Mouse (Mus musculus) liver, postnatal 0 days (tissue): ENCODE data around the gene Zbtb9. TPM values are rescaled to one million over a fixed set of nuclear protein-coding genes. Genes with fewer than 3 reads are reported as not detected.

ENCODE experiments used
- ATAC-seq: fragments of 200-750 bp; cut with Nextera tagmentation; 2 replicates; pipeline ENCODE4 v1.8.0; 2017; ENCODE audit warnings: mild to moderate bottlenecking, moderate library complexity
- DNase-seq: peaks from one replicate; pipeline ENCODE4 v3.0.0-alpha.2; 2016
- H3K27ac ChIP-seq: fragments of 300-500 bp; sonication (generic); 2 replicates; pipeline ENCODE4 v1.5.1; 2014; ENCODE audit warnings: antibody characterized with exemption, moderate library complexity, mild to moderate bottlenecking, low read depth
- H3K27me3 ChIP-seq: fragments of 300-500 bp; sonication (generic); 2 replicates; pipeline ENCODE4 v1.6.1; 2014; ENCODE audit warnings: low read length, control low read depth, mixed read lengths; ENCODE audit not compliant: insufficient read depth
- H3K36me3 ChIP-seq: fragments of 300-500 bp; sonication (generic); replicated peaks from 2 replicates; pipeline ENCODE4 v1.6.1; 2014; ENCODE audit warnings: mild to moderate bottlenecking, control low read depth, low read length, moderate library complexity, mixed read lengths; ENCODE audit not compliant: insufficient read depth
- H3K4me1 ChIP-seq: fragments of 300-500 bp; sonication (generic); 2 replicates; pipeline ENCODE4 v1.6.1; 2014; ENCODE audit warnings: antibody characterized with exemption, mild to moderate bottlenecking, control low read depth; ENCODE audit not compliant: insufficient read depth
- H3K4me2 ChIP-seq: fragments of 300-500 bp; sonication (generic); 2 replicates; pipeline ENCODE4 v1.6.1; 2014; ENCODE audit warnings: low read depth, mild to moderate bottlenecking, low read length, moderate library complexity, mixed read lengths
- H3K4me3 ChIP-seq: fragments of 300-500 bp; sonication (generic); 2 replicates; pipeline ENCODE4 v1.5.1; 2014; ENCODE audit warnings: low read depth, low read length
- H3K9ac ChIP-seq: fragments of 300-500 bp; sonication (generic); replicated peaks from 2 replicates; pipeline ENCODE4 v1.6.1; 2014; ENCODE audit warnings: mild to moderate bottlenecking, moderate library complexity
- H3K9me3 ChIP-seq: fragments of 300-500 bp; sonication (generic); 2 replicates; pipeline ENCODE4 v1.6.1; 2016; ENCODE audit warnings: mild to moderate bottlenecking, control low read depth, low read length, mixed read lengths
- CTCF ChIP-seq: sonication (generic); IDR thresholded peaks from 2 replicates; pipeline ENCODE4 v1.5.1; 2016; ENCODE audit warnings: antibody characterized with exemption, low read depth
- EP300 ChIP-seq: IDR thresholded peaks from 2 replicates; pipeline ENCODE4 v1.6.1; 2016; ENCODE audit warnings: antibody characterized with exemption, low read depth, mild to moderate bottlenecking
- WGBS: fragments of 180-500 bp; shearing (Covaris S2); extraction: QIAGEN DNeasy Blood & Tissue Kit; methylation state at CpG from one replicate; pipeline ENCODE4 v1.1.7; 2014; ENCODE audit not compliant: insufficient replicate concordance; 5-methylcytosine and 5-hydroxymethylcytosine counted together
- polyA plus RNA-seq: library from polyadenylated mRNA; unstranded; fragments of >200 nt; fragmentation: Nextera tagmentation; extraction: Ambion mirVana; gene quantifications from 2 replicates; pipeline ENCODE4 v1.2.1, GENCODE M21; 2015

Zbtb9 gene
- polyA plus RNA-seq, 1 experiment from 2014 or later = 4.4 TPM

GRCm38 (mm10) chr17:26945824-26946495, 27.0 kb upstream of the Zbtb9 start:
- no peak for ATAC-seq
- peak overlapping the region; percentile 69 for H3K9ac ChIP-seq
- 45% methylated on average over 13 of the region's 13 CpGs for WGBS
- H3K4me3 ChIP-seq = peak overlapping the region; percentile 45
- no peaks in the 10 kb centered on the region for H3K9me3 ChIP-seq
- no peaks in the 10 kb centered on the region for H3K36me3 ChIP-seq
- peaks cover 4% of the 10 kb centered on the region for H3K27me3 ChIP-seq
- H3K4me1 ChIP-seq = peaks cover 25% of the 10 kb centered on the region
- 0 out of 2 replicates have a peak overlapping the region, but pooled peaks have one; percentile 12 for H3K27ac ChIP-seq
- no peak for TF ChIP-seq CTCF
- TF ChIP-seq EP300 = no peak
- DNase-seq = no peak
- peak overlapping the region; percentile 89 for H3K4me2 ChIP-seq

GRCm38 (mm10) chr17:26946567-26946966, 26.4 kb upstream of the Zbtb9 start:
- peak; percentile 79 for DNase-seq
- Histone ChIP-seq H3K4me3 (peak overlapping the region; percentile 45), H3K9me3 (no peaks in the 10 kb centered on the region), H3K4me2 (peak overlapping the region; percentile 89), H3K9ac (peak overlapping the region; percentile 69), H3K27ac (0 out of 2 replicates have a peak overlapping the region, but pooled peaks have one; percentile 12), H3K36me3 (no peaks in the 10 kb centered on the region), H3K4me1 (peaks cover 24% of the 10 kb centered on the region), H3K27me3 (peaks cover 10% of the 10 kb centered on the region)
- WGBS = under 1% methylated on average over 36 of the region's 37 CpGs
- peak; percentile 72 for ATAC-seq
- TF ChIP-seq EP300 (no peak), CTCF (peak; percentile 46)

DNA sequence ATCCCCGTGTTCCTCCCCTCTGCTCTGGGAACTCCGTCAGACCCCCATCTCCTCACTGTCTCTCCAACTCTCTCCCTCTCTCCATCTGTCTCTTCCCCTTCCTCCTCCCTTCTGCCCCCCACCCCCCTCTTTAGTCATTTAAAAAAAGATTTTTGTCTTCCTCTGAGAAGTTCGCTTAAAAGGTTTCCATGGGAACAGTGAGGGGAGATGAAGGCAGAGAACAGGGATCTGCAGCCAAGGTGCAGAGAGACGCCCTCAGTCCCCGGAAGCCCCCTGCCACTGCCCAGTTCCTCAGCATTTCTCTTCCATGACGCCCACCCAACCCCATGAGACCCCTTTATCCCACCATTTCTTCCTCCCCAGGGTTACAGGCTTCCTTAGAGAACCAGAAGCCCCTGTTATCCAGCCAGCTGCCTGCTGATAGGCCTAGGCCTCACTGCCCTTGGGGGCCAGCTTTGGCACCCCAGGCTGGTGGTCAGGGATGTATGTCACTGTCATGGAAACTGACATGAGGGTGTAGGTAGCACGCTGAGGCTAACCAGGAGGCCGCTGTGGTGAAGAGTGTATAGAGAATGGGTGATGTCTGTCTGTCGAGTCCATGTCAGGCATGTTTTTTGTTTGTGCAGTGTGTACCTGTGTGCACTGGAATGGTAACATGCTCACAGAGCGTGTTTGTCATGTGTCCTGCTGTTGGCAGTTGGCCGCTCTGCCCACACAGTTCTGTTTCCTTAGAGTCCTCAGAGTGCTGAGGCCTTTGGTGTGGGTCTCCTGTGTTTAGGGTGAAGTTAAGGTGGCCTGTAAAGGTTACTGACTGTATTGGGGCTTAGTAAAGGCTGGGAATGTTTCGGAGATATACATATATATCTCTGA, 25.5 kb upstream of the Zbtb9 start:
- TF ChIP-seq CTCF (no peak), EP300 (no peak)
- Histone ChIP-seq H3K27ac (no peak overlapping the region), H3K36me3 (no peaks in the 10 kb centered on the region), H3K4me3 (no peak overlapping the region), H3K4me2 (peak overlapping the region; percentile 89; the same call in 1 of the 2 replicates), H3K9ac (no peak overlapping the region), H3K27me3 (peaks cover 19% of the 10 kb centered on the region), H3K9me3 (no peaks in the 10 kb centered on the region), H3K4me1 (peaks cover 31% of the 10 kb centered on the region)
- no peak for ATAC-seq
- DNase-seq = no peak
- WGBS = 75% methylated on average over 12 of the region's 12 CpGs

DNA sequence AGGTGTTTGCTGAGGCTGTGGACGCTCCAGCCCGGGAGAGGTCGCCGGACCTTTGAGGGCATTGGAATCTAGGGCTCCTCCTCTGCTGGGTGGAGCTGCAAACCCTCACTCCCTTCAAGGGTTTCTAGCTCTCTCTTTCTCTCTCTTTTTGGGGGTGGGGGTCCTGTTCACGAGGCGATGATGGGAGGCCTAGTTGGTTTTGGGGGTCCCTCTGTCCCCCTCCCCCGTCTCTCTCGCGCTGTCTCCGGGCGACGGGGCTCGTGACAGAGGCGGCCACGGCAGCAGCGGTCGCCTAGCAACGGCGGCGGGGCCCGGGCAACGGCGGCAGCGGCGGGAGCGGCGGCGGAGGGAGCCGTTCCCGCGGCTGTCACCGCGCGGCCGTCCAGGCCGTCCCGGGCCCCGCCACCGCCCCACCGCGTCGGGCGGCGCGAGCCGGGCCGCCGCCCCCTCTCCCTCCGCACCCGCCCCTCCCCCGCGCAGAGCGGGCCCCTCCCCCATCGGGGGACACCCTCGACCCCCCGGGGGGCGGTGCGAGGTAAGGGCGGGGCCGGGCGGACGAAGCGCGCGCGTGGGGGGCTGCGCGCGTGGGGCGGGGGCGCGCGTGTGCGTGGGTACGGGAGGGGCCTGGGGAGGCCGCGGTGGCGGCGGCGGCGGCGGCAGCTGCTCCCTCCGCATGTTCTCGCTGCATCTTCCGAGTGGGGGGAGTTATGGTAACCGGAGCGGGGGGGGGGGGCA, 24.5 kb upstream of the Zbtb9 start:
- Histone ChIP-seq H3K9me3 (no peaks in the 10 kb centered on the region), H3K27me3 (peaks cover 23% of the 10 kb centered on the region), H3K4me3 (peak overlapping the region; percentile 61), H3K4me1 (peaks cover 34% of the 10 kb centered on the region), H3K36me3 (no peaks in the 10 kb centered on the region), H3K4me2 (peak overlapping the region; percentile 97), H3K9ac (peak overlapping the region; percentile 54), H3K27ac (no peak overlapping the region)
- DNase-seq = peak; percentile 64
- 0 out of 2 replicates have a peak, but pooled peaks have one; percentile 14 for ATAC-seq
- TF ChIP-seq EP300 = no peak
- no peak for TF ChIP-seq CTCF
- under 1% methylated on average over 23 of the region's 87 CpGs for WGBS

- DNase-seq (peak; percentile 40), ATAC-seq (peak; percentile 24; the same call in 1 of the 2 replicates)
- no peak overlapping the region for H3K27ac ChIP-seq
- peak overlapping the region; percentile 54; the same call in 1 of the 2 replicates for H3K9ac ChIP-seq
- H3K36me3 ChIP-seq = no peaks in the 10 kb centered on the region
- H3K4me3 ChIP-seq = peak overlapping the region; percentile 61
- peak overlapping the region; percentile 97 for H3K4me2 ChIP-seq
- peaks cover 34% of the 10 kb centered on the region for H3K4me1 ChIP-seq
- no peaks in the 10 kb centered on the region for H3K9me3 ChIP-seq
- peaks cover 23% of the 10 kb centered on the region for H3K27me3 ChIP-seq
- WGBS = 22% methylated on average over 9 of the region's 14 CpGs
- no peak for TF ChIP-seq EP300
- peak; percentile 44 for TF ChIP-seq CTCF
Measured at GRCm38 (mm10) chr17:26949051-26949577, 23.9 kb upstream of the Zbtb9 start.
